Mouse (Mus musculus): ENCODE measurements around the gene Aven.

Aven gene

GRCm38 (mm10) chr2:112656131-112656530 lies 163.4 kb downstream of the Aven start:
- DNase-seq (ENCODE audit: low read depth, low spot score) = no peak

- no peak for DNase-seq (ENCODE audit: low read depth, low spot score)
These were observed 176.7 kb downstream of the Aven start for GRCm38 (mm10) chr2:112669461-112669860.

DNA sequence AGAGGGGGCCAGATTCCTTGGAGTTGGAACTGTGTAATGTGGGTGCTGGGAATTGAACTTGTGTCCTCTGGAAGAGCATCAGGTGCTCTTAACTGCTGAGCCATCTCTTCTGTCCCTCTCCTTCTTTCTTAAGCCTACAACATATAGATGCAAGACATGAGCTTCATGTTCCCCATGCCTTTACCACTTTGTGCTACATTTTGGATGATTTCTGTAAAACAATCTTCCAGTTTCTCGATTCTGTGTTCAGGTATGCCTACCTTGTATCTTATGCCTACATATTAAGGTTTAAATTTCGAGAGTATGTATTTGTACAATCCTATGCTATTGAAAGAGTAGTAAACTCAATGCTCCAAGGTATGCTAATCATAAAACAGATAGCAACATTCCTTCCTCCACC lies 183.4 kb downstream of the Aven start:
- no peak for DNase-seq (ENCODE audit: low read depth, low spot score)

DNA sequence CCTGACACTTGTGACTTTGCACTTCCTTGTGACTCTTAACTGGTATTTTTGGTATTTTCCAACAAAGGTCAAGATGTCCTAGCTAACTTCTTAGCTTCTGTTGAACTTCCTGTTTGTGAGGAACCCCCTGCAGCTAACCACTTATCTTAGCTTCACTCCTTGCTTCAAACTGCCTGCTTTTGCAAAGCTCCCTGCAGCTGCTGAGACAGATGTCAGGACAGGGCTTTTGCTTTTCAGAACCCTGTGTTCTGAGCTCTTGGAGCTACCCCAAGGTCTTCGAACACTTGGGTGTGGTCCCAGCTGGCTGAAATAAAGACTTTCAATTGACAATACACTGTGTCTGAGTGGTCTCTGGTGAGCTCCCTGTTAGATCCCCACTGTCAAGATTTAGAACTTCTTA lies 184.0 kb downstream of the Aven start:
- DNase-seq (ENCODE audit: low read depth, low spot score) = peak; percentile 44

DNA sequence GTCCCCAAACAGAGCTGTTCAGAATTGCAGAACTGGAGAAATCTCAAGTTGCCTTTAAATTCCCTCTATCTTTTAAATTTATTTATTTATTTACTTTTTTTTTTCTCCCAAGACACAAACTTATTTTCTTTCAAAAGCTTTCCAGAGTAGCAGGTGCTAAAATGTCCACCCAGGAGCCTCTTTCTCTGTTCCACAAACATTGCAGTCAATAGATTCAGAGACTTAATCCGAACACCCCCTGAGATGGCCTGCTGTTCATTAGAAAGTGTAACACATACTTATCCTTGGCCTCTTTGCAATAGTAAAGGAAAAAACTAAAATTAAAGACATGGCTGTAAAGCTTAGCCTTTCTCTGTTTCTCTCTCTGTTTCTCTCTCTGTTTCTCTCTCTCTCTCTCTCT lies 184.5 kb downstream of the Aven start:
- no peak for DNase-seq (ENCODE audit: low read depth, low spot score)

DNA sequence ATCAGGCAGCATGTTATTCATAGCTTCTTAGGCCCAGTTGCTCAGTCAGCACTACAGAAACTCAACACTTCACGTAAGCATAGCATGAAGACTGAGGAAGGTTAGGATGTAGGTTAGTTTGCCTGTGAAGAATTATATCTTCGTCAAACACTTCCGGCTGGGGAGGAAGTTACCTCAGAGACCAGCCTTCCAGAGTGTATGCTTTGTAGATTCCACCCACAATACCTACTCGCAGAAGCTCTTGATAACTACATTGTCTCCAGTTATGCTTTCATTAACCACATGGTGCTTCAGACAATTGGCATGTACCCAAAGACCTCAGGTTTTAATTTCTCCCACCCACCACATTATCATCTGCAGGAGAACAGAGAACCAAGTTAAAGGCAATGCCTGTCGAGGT lies 189.1 kb downstream of the Aven start:
- DNase-seq (ENCODE audit: low read depth, low spot score) = no peak
